Mouse (Mus musculus): ENCODE measurements at regions not wholly inside any gene's neighbourhood (a gene's known extent, or its start where the extent isn't known, plus 50 kb on each side); places are given as distances from the start of the nearest gene placed in this dataset.

GRCm38 (mm10) chr2:173334856-173335595, 58.7 kb upstream of the Pmepa1 start:
- DNase-seq (ENCODE audit: low spot score in 2 of 2), result no peak

- DNase-seq (ENCODE audit: low spot score in 2 of 2), result peak in 1 of 2 experiments; percentile 32
Measured at GRCm38 (mm10) chr2:173335859-173336258, 59.5 kb upstream of the Pmepa1 start.

- no peak for DNase-seq (ENCODE audit: low spot score in 2 of 2)
Measured at GRCm38 (mm10) chr2:173337666-173338065, 61.3 kb upstream of the Pmepa1 start.

- DNase-seq (ENCODE audit: low spot score in 2 of 2), result no peak
Measured at GRCm38 (mm10) chr2:173338671-173339070, 62.3 kb upstream of the Pmepa1 start.

GRCm38 (mm10) chr2:173339211-173339610, 62.9 kb upstream of the Pmepa1 start:
- no peak for DNase-seq (ENCODE audit: low spot score in 2 of 2)

GRCm38 (mm10) chr2:173340044-173340601, 63.8 kb upstream of the Pmepa1 start:
- no peak for DNase-seq (ENCODE audit: low spot score in 2 of 2)

GRCm38 (mm10) chr2:173342605-173343260, 66.4 kb upstream of the Pmepa1 start:
- DNase-seq (ENCODE audit: low spot score in 2 of 2), result no peak

GRCm38 (mm10) chr2:173343665-173344064, 67.3 kb upstream of the Pmepa1 start:
- no peak for DNase-seq (ENCODE audit: low spot score in 2 of 2)

GRCm38 (mm10) chr2:173344221-173344620, 67.9 kb upstream of the Pmepa1 start:
- DNase-seq (ENCODE audit: low spot score in 2 of 2), result no peak

- DNase-seq (ENCODE audit: low spot score in 2 of 2), result no peak
Measured at GRCm38 (mm10) chr2:173347341-173347740, 71.0 kb upstream of the Pmepa1 start.

GRCm38 (mm10) chr2:173348757-173349156, 72.4 kb upstream of the Pmepa1 start:
- DNase-seq (ENCODE audit: low spot score in 2 of 2), result no peak

GRCm38 (mm10) chr2:173349510-173349909, 73.2 kb upstream of the Pmepa1 start:
- peak; percentile 67 to 78 for DNase-seq (ENCODE audit: low spot score in 2 of 2)

- peak in 1 of 2 experiments; percentile 26 for DNase-seq (ENCODE audit: low spot score in 2 of 2)
Measured at GRCm38 (mm10) chr2:173349910-173350309, 73.6 kb upstream of the Pmepa1 start.

- DNase-seq (ENCODE audit: low spot score in 2 of 2), result no peak
Measured at GRCm38 (mm10) chr2:173350405-173350804, 74.1 kb upstream of the Pmepa1 start.

GRCm38 (mm10) chr2:173350831-173351230, 74.5 kb upstream of the Pmepa1 start:
- DNase-seq (ENCODE audit: low spot score in 2 of 2), result no peak

- DNase-seq (ENCODE audit: low spot score in 2 of 2), result no peak
Measured at GRCm38 (mm10) chr2:173351831-173352755, 75.8 kb upstream of the Pmepa1 start.

- no peak for DNase-seq (ENCODE audit: low spot score in 2 of 2)
Measured at GRCm38 (mm10) chr2:173352756-173353139, 76.4 kb upstream of the Pmepa1 start.

- DNase-seq (ENCODE audit: low spot score in 2 of 2), result no peak
Measured at GRCm38 (mm10) chr2:173353435-173354241, 77.3 kb upstream of the Pmepa1 start.

GRCm38 (mm10) chr2:173356786-173357185, 80.5 kb upstream of the Pmepa1 start:
- DNase-seq (ENCODE audit: low spot score in 2 of 2), result no peak

- DNase-seq (ENCODE audit: low spot score in 2 of 2), result no peak
Measured at GRCm38 (mm10) chr2:173365441-173366166, 89.3 kb upstream of the Pmepa1 start.

Data from thymus, postnatal 10 days (tissue).